Mouse (Mus musculus) liver, adult 2 months (tissue): ENCODE measurements at regions not wholly inside any gene's neighbourhood (a gene's known extent, or its start where the extent isn't known, plus 50 kb on each side); places are given as distances from the start of the nearest gene placed in this dataset.

ENCODE experiments used
- CTCF ChIP-seq: fragments of 200-500 bp; IDR thresholded peaks from 2 replicates; pipeline ENCODE4 v1.5.1; 2011; ENCODE audit warnings: low read depth, low read length, control low read depth
- POLR2A ChIP-seq: fragments of 200-500 bp; IDR thresholded peaks from 2 replicates; pipeline ENCODE4 v1.6.1; 2011; ENCODE audit warnings: low read length, control low read depth; ENCODE audit not compliant: insufficient read depth; ENCODE audit errors: extremely low read depth

- no peak for TF ChIP-seq POLR2A
- no peak for TF ChIP-seq CTCF
These were observed 202.1 kb upstream of the Atp11b start for GRCm38 (mm10) chr3:35551791-35552190.
